Mouse (Mus musculus) monocyte, adult 5-6 weeks (primary cell): ENCODE data around the gene Ift122. TPM values are rescaled to one million over a fixed set of nuclear protein-coding genes. Genes with fewer than 3 reads are reported as not detected.

Experiments
- ATAC-seq: fragments of 153-309, 156-312 bp; replicated peaks from 2 replicates; pipeline ENCODE4 v1.8.0; 2017; ENCODE audit warnings: mild to moderate bottlenecking; ENCODE audit not compliant: low TSS enrichment, insufficient number of reproducible peaks, severe bottlenecking, poor library complexity, low FRiP score
- total RNA-seq: library from RNA; stranded (forward); fragments of 200-1000, 200-491, 200-594 nt; gene quantifications from 3 replicates; pipeline ENCODE4 v1.2.3, GENCODE M21; 2017

Gene Ift122
- total RNA-seq, 1 experiment from 2014 or later: 1.2 TPM

GRCm38 (mm10) chr6:115944638-115945037 is 91.4 kb downstream of the Ift122 start, which contains the start of gene H1foo:
Gene H1foo, plus strand, starts transcription at chr6:115944938.
- no peak for ATAC-seq

- ATAC-seq: no peak
Measured at GRCm38 (mm10) chr6:115945633-115946032, 92.4 kb downstream of the Ift122 start.

- no peak for ATAC-seq
Measured at GRCm38 (mm10) chr6:115946389-115946788, 93.1 kb downstream of the Ift122 start.

GRCm38 (mm10) chr6:115954506-115955074 is 101.3 kb downstream of the Ift122 start:
- ATAC-seq: no peak

- no peak for ATAC-seq
Measured at GRCm38 (mm10) chr6:115955169-115955568, 101.9 kb downstream of the Ift122 start.

GRCm38 (mm10) chr6:115955664-115956063 is 102.4 kb downstream of the Ift122 start:
- ATAC-seq: no peak

GRCm38 (mm10) chr6:115956418-115956921 is 103.2 kb downstream of the Ift122 start:
- no peak for ATAC-seq

- no peak for ATAC-seq
Measured at GRCm38 (mm10) chr6:115956922-115957601, 103.8 kb downstream of the Ift122 start.

GRCm38 (mm10) chr6:115957681-115958080 is 104.4 kb downstream of the Ift122 start:
- no peak for ATAC-seq

GRCm38 (mm10) chr6:115958445-115958844 is 105.2 kb downstream of the Ift122 start:
- no peak for ATAC-seq

GRCm38 (mm10) chr6:115959151-115959691 is 106.0 kb downstream of the Ift122 start:
- ATAC-seq: no peak

- no peak for ATAC-seq
Measured at GRCm38 (mm10) chr6:115960322-115960721, 107.1 kb downstream of the Ift122 start.

GRCm38 (mm10) chr6:115961743-115962142 is 108.5 kb downstream of the Ift122 start:
- ATAC-seq: no peak

- ATAC-seq: no peak
Measured at GRCm38 (mm10) chr6:115962439-115963085, 109.3 kb downstream of the Ift122 start.

GRCm38 (mm10) chr6:115963656-115964055 is 110.4 kb downstream of the Ift122 start:
- ATAC-seq: no peak

GRCm38 (mm10) chr6:115966227-115966966 is 113.1 kb downstream of the Ift122 start:
- no peak for ATAC-seq

GRCm38 (mm10) chr6:115967291-115967880 is 114.1 kb downstream of the Ift122 start:
- no peak for ATAC-seq

GRCm38 (mm10) chr6:115968086-115968485 is 114.8 kb downstream of the Ift122 start:
- ATAC-seq: no peak
